ENCODE assay signal across 17 mouse cellular contexts in the genomic region with DNA sequence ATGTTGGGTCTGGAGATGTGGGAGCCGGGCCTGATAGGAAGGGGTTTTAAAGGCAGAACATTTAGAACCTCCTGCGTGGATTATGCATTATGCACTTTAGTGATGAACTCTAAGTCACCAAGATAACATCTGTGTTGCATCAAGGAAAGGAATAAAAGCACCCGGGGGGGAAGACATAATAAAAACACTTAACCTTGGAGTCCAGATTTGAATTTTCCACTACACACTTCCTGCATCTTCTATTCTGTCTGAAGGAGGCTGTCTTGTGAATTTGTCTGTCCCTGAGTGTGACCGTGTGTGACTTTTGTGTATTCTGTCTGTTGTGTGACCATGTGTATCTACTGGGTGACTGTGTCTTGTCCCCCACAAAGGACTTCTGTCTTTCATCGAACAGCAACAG. TPM values are rescaled to one million over a fixed set of nuclear protein-coding genes. Genes with fewer than 3 reads are reported as not detected.
A peak's percentile ranks its signal among the peaks of the same experiment; 100 is the strongest.
DNase-seq lines count a peak whose midpoint lies in the region; ATAC-seq and TF ChIP-seq lines count a peak whose summit lies in the region.
"Had no signal": no experiment of that assay in that cellular context is flagged by ENCODE, and none has a peak within 500 bp of the region (broad histone marks: within the 10 kb centered on the region; RNA-seq: fewer than 3 reads in every experiment).

No protein-coding gene starts in this region.

- no peak for TF ChIP-seq EP300 in stomach, postnatal 0 days (optimal IDR thresholded peaks at IDR 0.05)

- H3K4me1 ChIP-seq in kidney, postnatal 0 days (replicated peaks; ENCODE audit: insufficient read depth, low read length) = 0 out of 2 replicates have a peak, but pooled peaks cover 9% of the 10 kb centered on the region
- no peaks in the 10 kb centered on the region for H3K4me1 ChIP-seq in kidney, embryonic 14.5 days (ENCODE audit: control insufficient read depth, insufficient read depth, low read length)
- H3K4me1 ChIP-seq in stomach, postnatal 0 days (replicated peaks; ENCODE audit: control insufficient read depth, insufficient read depth) = no peaks in the 10 kb centered on the region
- H3K4me1 ChIP-seq: heart, embryonic 13.5 days had no signal

- H3K9ac ChIP-seq in kidney, postnatal 0 days (ENCODE audit: low read depth, low read length) = no peak overlapping the region
- no peak overlapping the region for H3K9ac ChIP-seq in kidney, embryonic 14.5 days (ENCODE audit: low read depth, low read length)
- no peak overlapping the region for H3K9ac ChIP-seq in stomach, postnatal 0 days (ENCODE audit: low read length)
- H3K9ac ChIP-seq: embryonic facial prominence, embryonic 12.5 days; heart, embryonic 13.5 days; limb, embryonic 13.5 days had no signal

- H3K36me3 ChIP-seq in kidney, postnatal 0 days (ENCODE audit: insufficient read depth, low read length) = no peaks in the 10 kb centered on the region
- H3K36me3 ChIP-seq in kidney, embryonic 14.5 days (ENCODE audit: control insufficient read depth, insufficient read depth, low read length) = no peaks in the 10 kb centered on the region
- H3K36me3 ChIP-seq in stomach, postnatal 0 days (ENCODE audit: control insufficient read depth, insufficient read depth, low read length) = no peaks in the 10 kb centered on the region
- H3K36me3 ChIP-seq: heart, embryonic 13.5 days; limb, embryonic 13.5 days had no signal

- 0 out of 2 replicates have a peak, but pooled peaks cover 3% of the 10 kb centered on the region for H3K9me3 ChIP-seq in kidney, postnatal 0 days (replicated peaks; ENCODE audit: low read length)
- 0 out of 2 replicates have a peak, but pooled peaks cover 4% of the 10 kb centered on the region for H3K9me3 ChIP-seq in kidney, embryonic 14.5 days (ENCODE audit: control insufficient read depth, low read length)
- no peaks in the 10 kb centered on the region for H3K9me3 ChIP-seq in stomach, postnatal 0 days (ENCODE audit: control insufficient read depth, low read length)
- H3K9me3 ChIP-seq: embryonic facial prominence, embryonic 12.5 days had no signal

- no peak for TF ChIP-seq CTCF in kidney, postnatal 0 days (IDR thresholded peaks at IDR 0.05; ENCODE audit: low read depth)
- TF ChIP-seq CTCF in stomach, postnatal 0 days (IDR thresholded peaks at IDR 0.05; ENCODE audit: low read depth) = no peak

- no peak overlapping the region for H3K4me3 ChIP-seq in kidney, postnatal 0 days (replicated peaks; ENCODE audit: low read depth, low read length)
- H3K4me3 ChIP-seq in kidney, embryonic 14.5 days (ENCODE audit: low read length) = no peak overlapping the region
- H3K4me3 ChIP-seq in stomach, postnatal 0 days (ENCODE audit: low read depth, low read length) = no peak overlapping the region
- H3K4me3 ChIP-seq: embryonic facial prominence, embryonic 12.5 days; heart, embryonic 13.5 days; layer of hippocampus, adult 2 months; limb, embryonic 13.5 days had no signal

- 35% methylated on average over 5 of the region's 5 CpGs for WGBS in kidney, postnatal 0 days
- WGBS in kidney, embryonic 14.5 days = 59% methylated on average over 5 of the region's 5 CpGs
- WGBS in stomach, postnatal 0 days = 61% methylated on average over 5 of the region's 5 CpGs

- H3K27ac ChIP-seq in kidney, postnatal 0 days = peak overlapping the region; percentile 64; the same call in 1 of the 2 replicates
- no peak overlapping the region for H3K27ac ChIP-seq in kidney, embryonic 14.5 days (ENCODE audit: low read depth, low read length)
- no peak overlapping the region; the same call in 1 of the 2 replicates for H3K27ac ChIP-seq in stomach, postnatal 0 days (replicated peaks)
- H3K27ac ChIP-seq: embryonic facial prominence, embryonic 12.5 days; heart, embryonic 13.5 days; layer of hippocampus, adult 2 months; limb, embryonic 13.5 days had no signal

- no peak overlapping the region for H3K4me2 ChIP-seq in kidney, postnatal 0 days (ENCODE audit: low read length)
- no peak overlapping the region for H3K4me2 ChIP-seq in kidney, embryonic 14.5 days (replicated peaks; ENCODE audit: low read depth, low read length)
- no peak overlapping the region for H3K4me2 ChIP-seq in stomach, postnatal 0 days (replicated peaks; ENCODE audit: low read depth)
- H3K4me2 ChIP-seq: embryonic facial prominence, embryonic 12.5 days; heart, embryonic 13.5 days; limb, embryonic 13.5 days had no signal

- no peaks in the 10 kb centered on the region for H3K27me3 ChIP-seq in kidney, postnatal 0 days (ENCODE audit: insufficient read depth, low read length)
- no peaks in the 10 kb centered on the region for H3K27me3 ChIP-seq in kidney, embryonic 14.5 days (ENCODE audit: control insufficient read depth, insufficient read depth, low read length)
- no peaks in the 10 kb centered on the region for H3K27me3 ChIP-seq in stomach, postnatal 0 days (ENCODE audit: control insufficient read depth, insufficient read depth, low read length)
- H3K27me3 ChIP-seq: embryonic facial prominence, embryonic 12.5 days; heart, embryonic 13.5 days; limb, embryonic 13.5 days had no signal

- no peak for ATAC-seq in kidney, postnatal 0 days (replicated peaks; ENCODE audit: low FRiP score, low read depth)
- no peak for ATAC-seq in kidney, embryonic 14.5 days (ENCODE audit: low FRiP score, low TSS enrichment)
- no peak for ATAC-seq in stomach, postnatal 0 days (ENCODE audit: low FRiP score, low TSS enrichment)
- ATAC-seq: intestine, embryonic 16.5 days had no signal

- peak; percentile 81 for DNase-seq in kidney, postnatal 0 days (ENCODE audit: low spot score)
- peak; percentile 52 to 55 for DNase-seq in B cell, adult 2 months
- peak; percentile 48 for DNase-seq in T-cell, adult 2 months (ENCODE audit: low spot score)
- DNase-seq in naive thymus-derived CD4-positive, alpha-beta T cell, adult 2 months (ENCODE audit: low read depth) = peak; percentile 83
- DNase-seq in stomach, postnatal 0 days (ENCODE audit: low spot score) = no peak
- DNase-seq in testis, postnatal 14 days (ENCODE audit: low spot score) = no peak
- DNase-seq: lung, adult 2 months; lung, postnatal 4 days; midbrain, embryonic 14.5 days; right cerebral cortex, postnatal 14 days; thymus, postnatal 36 days had no signal

RNA-seq across cellular contexts. Expression of a gene that starts 25.4 kb away (rescaled TPM):
- polyA plus RNA-seq in kidney, postnatal 0 days (2015; fragmentation: Nextera tagmentation; extraction: Ambion mirVana) = 12.2 and 13.5 TPM in 2 replicates
- polyA plus RNA-seq in kidney, embryonic 14.5 days (2014; fragmentation: Nextera tagmentation; extraction: Ambion mirVana) = 12.7 TPM in 2 replicates
- polyA plus RNA-seq in stomach, postnatal 0 days (2015; fragmentation: Nextera tagmentation; extraction: Ambion mirVana) = 2.8 and 3.1 TPM in 2 replicates

RNA-seq across cellular contexts. Expression of a gene that starts 32.3 kb away (rescaled TPM):
- 5.2 and 6.6 TPM in 2 replicates for polyA plus RNA-seq in kidney, postnatal 0 days (2015; fragmentation: Nextera tagmentation; extraction: Ambion mirVana)
- polyA plus RNA-seq in kidney, embryonic 14.5 days (2014; fragmentation: Nextera tagmentation; extraction: Ambion mirVana) = 6.5 and 9.8 TPM in 2 replicates
- polyA plus RNA-seq in stomach, postnatal 0 days (2015; fragmentation: Nextera tagmentation; extraction: Ambion mirVana) = 2.3 TPM in 2 replicates

RNA-seq across cellular contexts. Expression of a gene that starts 52.2 kb away (rescaled TPM):
- 10.4 and 12.1 TPM in 2 replicates for polyA plus RNA-seq in kidney, postnatal 0 days (2015; fragmentation: Nextera tagmentation; extraction: Ambion mirVana)
- 7.9 and 10.9 TPM in 2 replicates for polyA plus RNA-seq in kidney, embryonic 14.5 days (2014; fragmentation: Nextera tagmentation; extraction: Ambion mirVana)
- 7.8 and 8.2 TPM in 2 replicates for polyA plus RNA-seq in stomach, postnatal 0 days (2015; fragmentation: Nextera tagmentation; extraction: Ambion mirVana)

Comparison
In these comparisons a context has a peak if more than half of its experiments do, and no peak if none do; other contexts are left out.
1. DNase-seq: peak in kidney, postnatal 0 days (single experiment), B cell, adult 2 months (2 of 2), T-cell, adult 2 months (single experiment) and naive thymus-derived CD4-positive, alpha-beta T cell, adult 2 months (single experiment); none in stomach, postnatal 0 days (single experiment) and testis, postnatal 14 days (single experiment).